Mouse (Mus musculus): ENCODE data around the gene Gm27021. TPM values are rescaled to one million over a fixed set of nuclear protein-coding genes. Genes with fewer than 3 reads are reported as not detected.

The Gm27021 gene
- polyA plus RNA-seq, 1 experiment from 2014 or later, result 2.0 TPM

- Histone ChIP-seq H3K36me3 (ENCODE audit: control insufficient read depth, insufficient read depth, low read length) (peaks cover 55% of the 10 kb centered on the region), H3K9me3 (replicated peaks; ENCODE audit: control insufficient read depth, low read length) (no peaks in the 10 kb centered on the region), H3K27ac (ENCODE audit: low read depth, low read length) (no peak overlapping the region), H3K27me3 (ENCODE audit: control insufficient read depth, insufficient read depth, low read length) (no peaks in the 10 kb centered on the region), H3K9ac (ENCODE audit: low read depth, low read length) (no peak overlapping the region), H3K4me1 (ENCODE audit: control insufficient read depth, insufficient read depth, low read length) (peaks cover 14% of the 10 kb centered on the region; the same call in 1 of the 2 replicates), H3K4me2 (no peak overlapping the region), H3K4me3 (ENCODE audit: low read depth, low read length) (no peak overlapping the region)
- no peak for ATAC-seq (replicated peaks; ENCODE audit: insufficient number of reproducible peaks, low FRiP score, low TSS enrichment)
- WGBS (ENCODE audit: insufficient replicate concordance), result 82% methylated on average over 8 of the region's 8 CpGs
These were observed 87.4 kb downstream of the Gm27021 start for GRCm38 (mm10) chr8:120580336-120581000.

- peaks cover 23% of the 10 kb centered on the region; the same call in 1 of the 2 replicates for H3K4me1 ChIP-seq (ENCODE audit: control insufficient read depth, insufficient read depth, low read length)
These were observed 90.1 kb downstream of the Gm27021 start for GRCm38 (mm10) chr8:120577821-120578220.

GRCm38 (mm10) chr8:120575801-120576200, 92.1 kb downstream of the Gm27021 start:
- ATAC-seq (replicated peaks; ENCODE audit: insufficient number of reproducible peaks, low FRiP score, low TSS enrichment), result no peak

More at GRCm38 (mm10) chr8:120577821-120578220, 90.1 kb downstream of the Gm27021 start:
- 87% methylated on average over 17 of the region's 17 CpGs for WGBS (ENCODE audit: insufficient replicate concordance)
- Histone ChIP-seq H3K27ac (ENCODE audit: low read depth, low read length) (no peak overlapping the region), H3K36me3 (ENCODE audit: control insufficient read depth, insufficient read depth, low read length) (peaks cover 71% of the 10 kb centered on the region), H3K9ac (ENCODE audit: low read depth, low read length) (no peak overlapping the region), H3K27me3 (ENCODE audit: control insufficient read depth, insufficient read depth, low read length) (no peaks in the 10 kb centered on the region), H3K9me3 (replicated peaks; ENCODE audit: control insufficient read depth, low read length) (no peaks in the 10 kb centered on the region), H3K4me2 (no peak overlapping the region), H3K4me3 (ENCODE audit: low read depth, low read length) (no peak overlapping the region)
- ATAC-seq (replicated peaks; ENCODE audit: insufficient number of reproducible peaks, low FRiP score, low TSS enrichment), result no peak

GRCm38 (mm10) chr8:120574941-120575340, 92.9 kb downstream of the Gm27021 start:
- no peaks in the 10 kb centered on the region for H3K9me3 ChIP-seq (replicated peaks; ENCODE audit: control insufficient read depth, low read length)
- no peak overlapping the region for H3K4me2 ChIP-seq
- no peak overlapping the region for H3K27ac ChIP-seq (ENCODE audit: low read depth, low read length)
- no peak for ATAC-seq (replicated peaks; ENCODE audit: insufficient number of reproducible peaks, low FRiP score, low TSS enrichment)
- no peaks in the 10 kb centered on the region for H3K27me3 ChIP-seq (ENCODE audit: control insufficient read depth, insufficient read depth, low read length)
- WGBS (ENCODE audit: insufficient replicate concordance), result 70% methylated on average over 19 of the region's 19 CpGs
- peaks cover 29% of the 10 kb centered on the region for H3K4me1 ChIP-seq (ENCODE audit: control insufficient read depth, insufficient read depth, low read length)
- H3K36me3 ChIP-seq (ENCODE audit: control insufficient read depth, insufficient read depth, low read length), result peaks cover 71% of the 10 kb centered on the region
- H3K4me3 ChIP-seq (ENCODE audit: low read depth, low read length), result no peak overlapping the region
- H3K9ac ChIP-seq (ENCODE audit: low read depth, low read length), result no peak overlapping the region

More at GRCm38 (mm10) chr8:120575801-120576200, 92.1 kb downstream of the Gm27021 start:
- 0 out of 2 replicates have a peak overlapping the region, but pooled peaks have one; percentile 7 for H3K27ac ChIP-seq (ENCODE audit: low read depth, low read length)
- H3K36me3 ChIP-seq (ENCODE audit: control insufficient read depth, insufficient read depth, low read length), result peaks cover 73% of the 10 kb centered on the region
- no peaks in the 10 kb centered on the region for H3K9me3 ChIP-seq (replicated peaks; ENCODE audit: control insufficient read depth, low read length)
- WGBS (ENCODE audit: insufficient replicate concordance), result 53% methylated on average over 9 of the region's 9 CpGs
- no peak overlapping the region for H3K4me2 ChIP-seq
- H3K9ac ChIP-seq (ENCODE audit: low read depth, low read length), result no peak overlapping the region
- H3K4me1 ChIP-seq (ENCODE audit: control insufficient read depth, insufficient read depth, low read length), result peaks cover 21% of the 10 kb centered on the region
- H3K4me3 ChIP-seq (ENCODE audit: low read depth, low read length), result no peak overlapping the region
- no peaks in the 10 kb centered on the region for H3K27me3 ChIP-seq (ENCODE audit: control insufficient read depth, insufficient read depth, low read length)

GRCm38 (mm10) chr8:120573866-120574265, 94.0 kb downstream of the Gm27021 start:
- Histone ChIP-seq H3K9me3 (replicated peaks; ENCODE audit: control insufficient read depth, low read length) (no peaks in the 10 kb centered on the region), H3K27ac (ENCODE audit: low read depth, low read length) (no peak overlapping the region), H3K27me3 (ENCODE audit: control insufficient read depth, insufficient read depth, low read length) (no peaks in the 10 kb centered on the region), H3K9ac (ENCODE audit: low read depth, low read length) (no peak overlapping the region), H3K4me2 (no peak overlapping the region), H3K4me1 (ENCODE audit: control insufficient read depth, insufficient read depth, low read length) (peaks cover 31% of the 10 kb centered on the region), H3K36me3 (ENCODE audit: control insufficient read depth, insufficient read depth, low read length) (peaks cover 70% of the 10 kb centered on the region), H3K4me3 (ENCODE audit: low read depth, low read length) (no peak overlapping the region)
- no peak for ATAC-seq (replicated peaks; ENCODE audit: insufficient number of reproducible peaks, low FRiP score, low TSS enrichment)
- 75% methylated on average over 11 of the region's 11 CpGs for WGBS (ENCODE audit: insufficient replicate concordance)

- Histone ChIP-seq H3K9me3 (replicated peaks; ENCODE audit: control insufficient read depth, low read length) (no peaks in the 10 kb centered on the region), H3K9ac (ENCODE audit: low read depth, low read length) (no peak overlapping the region), H3K27me3 (ENCODE audit: control insufficient read depth, insufficient read depth, low read length) (no peaks in the 10 kb centered on the region), H3K4me3 (ENCODE audit: low read depth, low read length) (no peak overlapping the region), H3K27ac (ENCODE audit: low read depth, low read length) (no peak overlapping the region), H3K4me2 (no peak overlapping the region), H3K36me3 (ENCODE audit: control insufficient read depth, insufficient read depth, low read length) (peaks cover 70% of the 10 kb centered on the region), H3K4me1 (ENCODE audit: control insufficient read depth, insufficient read depth, low read length) (peaks cover 31% of the 10 kb centered on the region)
- ATAC-seq (replicated peaks; ENCODE audit: insufficient number of reproducible peaks, low FRiP score, low TSS enrichment), result no peak
- 85% methylated on average over 21 of the region's 21 CpGs for WGBS (ENCODE audit: insufficient replicate concordance)
These were observed 95.3 kb downstream of the Gm27021 start for GRCm38 (mm10) chr8:120572534-120572933.

GRCm38 (mm10) chr8:120571561-120571960, 96.3 kb downstream of the Gm27021 start:
- Histone ChIP-seq H3K27me3 (ENCODE audit: control insufficient read depth, insufficient read depth, low read length) (no peaks in the 10 kb centered on the region), H3K36me3 (ENCODE audit: control insufficient read depth, insufficient read depth, low read length) (peaks cover 73% of the 10 kb centered on the region), H3K4me1 (ENCODE audit: control insufficient read depth, insufficient read depth, low read length) (peaks cover 28% of the 10 kb centered on the region), H3K27ac (ENCODE audit: low read depth, low read length) (no peak overlapping the region), H3K4me2 (no peak overlapping the region), H3K9me3 (replicated peaks; ENCODE audit: control insufficient read depth, low read length) (no peaks in the 10 kb centered on the region), H3K9ac (ENCODE audit: low read depth, low read length) (no peak overlapping the region), H3K4me3 (ENCODE audit: low read depth, low read length) (no peak overlapping the region)
- no peak for ATAC-seq (replicated peaks; ENCODE audit: insufficient number of reproducible peaks, low FRiP score, low TSS enrichment)
- WGBS (ENCODE audit: insufficient replicate concordance), result 78% methylated on average over 8 of the region's 8 CpGs

GRCm38 (mm10) chr8:120569939-120570715, 97.8 kb downstream of the Gm27021 start:
- Histone ChIP-seq H3K36me3 (ENCODE audit: control insufficient read depth, insufficient read depth, low read length) (peaks cover 68% of the 10 kb centered on the region), H3K4me3 (ENCODE audit: low read depth, low read length) (no peak overlapping the region), H3K9ac (ENCODE audit: low read depth, low read length) (no peak overlapping the region), H3K4me1 (ENCODE audit: control insufficient read depth, insufficient read depth, low read length) (peaks cover 27% of the 10 kb centered on the region), H3K27ac (ENCODE audit: low read depth, low read length) (0 out of 2 replicates have a peak overlapping the region, but pooled peaks have one; percentile 16), H3K4me2 (no peak overlapping the region), H3K27me3 (ENCODE audit: control insufficient read depth, insufficient read depth, low read length) (no peaks in the 10 kb centered on the region), H3K9me3 (replicated peaks; ENCODE audit: control insufficient read depth, low read length) (no peaks in the 10 kb centered on the region)
- 54% methylated on average over 13 of the region's 13 CpGs for WGBS (ENCODE audit: insufficient replicate concordance)
- no peak for ATAC-seq (replicated peaks; ENCODE audit: insufficient number of reproducible peaks, low FRiP score, low TSS enrichment)

Measured in heart, embryonic 11.5 days (tissue).